Mouse (Mus musculus) kidney, postnatal 0 days (tissue): ENCODE results near the gene Cnot1. TPM values are rescaled to one million over a fixed set of nuclear protein-coding genes. Genes with fewer than 3 reads are reported as not detected.
A peak's percentile ranks its signal among the peaks of the same experiment; 100 is the strongest.

Source experiments
- ATAC-seq: fragments of 200-750 bp; cut with Nextera tagmentation; replicated peaks from 2 replicates; pipeline ENCODE4 v1.8.0; 2017; ENCODE audit warnings: low read depth, moderate number of reproducible peaks, moderate TSS enrichment, moderate library complexity; ENCODE audit not compliant: low FRiP score
- DNase-seq: peaks from one replicate; pipeline ENCODE4 v3.0.0-alpha.2; 2016; ENCODE audit warnings: low spot score
- H3K27ac ChIP-seq: fragments of 300-500 bp; sonication (generic); 2 replicates; pipeline ENCODE4 v1.5.1; 2014; ENCODE audit warnings: mild to moderate bottlenecking
- H3K27me3 ChIP-seq: fragments of 300-500 bp; sonication (generic); 2 replicates; pipeline ENCODE4 v1.6.1; 2014; ENCODE audit warnings: low read length, mixed read lengths; ENCODE audit not compliant: insufficient read depth
- H3K36me3 ChIP-seq: fragments of 300-500 bp; sonication (generic); 2 replicates; pipeline ENCODE4 v1.6.1; 2014; ENCODE audit warnings: low read length, mixed read lengths; ENCODE audit not compliant: insufficient read depth
- H3K4me1 ChIP-seq: fragments of 300-500 bp; sonication (generic); replicated peaks from 2 replicates; pipeline ENCODE4 v1.6.1; 2014; ENCODE audit warnings: antibody characterized with exemption, low read length, mixed read lengths; ENCODE audit not compliant: insufficient read depth
- H3K4me2 ChIP-seq: fragments of 300-500 bp; sonication (generic); 2 replicates; pipeline ENCODE4 v1.6.1; 2014; ENCODE audit warnings: mild to moderate bottlenecking, low read length, moderate library complexity, mixed read lengths
- H3K4me3 ChIP-seq: fragments of 300-500 bp; sonication (generic); replicated peaks from 2 replicates; pipeline ENCODE4 v1.5.1; 2014; ENCODE audit warnings: low read depth, low read length
- H3K9ac ChIP-seq: fragments of 300-500 bp; sonication (generic); 2 replicates; pipeline ENCODE4 v1.6.1; 2014; ENCODE audit warnings: low read depth, low read length
- H3K9me3 ChIP-seq: fragments of 300-500 bp; sonication (generic); replicated peaks from 2 replicates; pipeline ENCODE4 v1.6.1; 2016; ENCODE audit warnings: low read length, inconsistent platforms, mixed read lengths
- CTCF ChIP-seq: IDR thresholded peaks from 2 replicates; pipeline ENCODE4 v1.5.1; 2016; ENCODE audit warnings: antibody characterized with exemption, low read depth, mild to moderate bottlenecking, moderate library complexity
- WGBS: fragments of 180-500 bp; shearing (Covaris S2); extraction: QIAGEN DNeasy Blood & Tissue Kit; methylation state at CpG from one replicate; pipeline ENCODE4 v1.1.7; 2014; 5-methylcytosine and 5-hydroxymethylcytosine counted together
- polyA plus RNA-seq: library from polyadenylated mRNA; unstranded; fragments of >200 nt; fragmentation: Nextera tagmentation; extraction: Ambion mirVana; gene quantifications from 2 replicates; pipeline ENCODE4 v1.2.1, GENCODE M21; 2015

Gene Cnot1
- polyA plus RNA-seq: 28.7 and 34.9 TPM in 2 replicates

- under 1% methylated on average over 44 of the region's 44 CpGs for WGBS
Observed at GRCm38 (mm10) chr8:95807331-95807843, at the start of gene Cnot1. Cnot1 (minus strand) TSS chr8:95807464.

GRCm38 (mm10) chr8:95854174-95854573 lies 46.9 kb upstream of the Cnot1 start:
- 82% methylated on average over 6 of the region's 6 CpGs for WGBS
- Histone ChIP-seq H3K27me3 (no peaks in the 10 kb centered on the region), H3K4me3 (no peak overlapping the region), H3K9ac (no peak overlapping the region), H3K4me2 (no peak overlapping the region), H3K4me1 (peaks cover 8% of the 10 kb centered on the region; the same call in 1 of the 2 replicates), H3K27ac (no peak overlapping the region), H3K36me3 (no peaks in the 10 kb centered on the region), H3K9me3 (no peaks in the 10 kb centered on the region)
- DNase-seq (no peak), ATAC-seq (no peak)
- no peak for TF ChIP-seq CTCF

More at GRCm38 (mm10) chr8:95807331-95807843, at the start of gene Cnot1:
- Histone ChIP-seq H3K9ac (peak within 1 kb of the TSS; percentile 98), H3K27ac (peak within 1 kb of the TSS; percentile 97), H3K36me3 (no peaks in the 10 kb centered on the region), H3K27me3 (no peaks in the 10 kb centered on the region), H3K4me3 (peak within 1 kb of the TSS; percentile 100), H3K4me2 (peak within 1 kb of the TSS; percentile 89), H3K9me3 (no peaks in the 10 kb centered on the region), H3K4me1 (peaks cover 14% of the 10 kb centered on the region)
- DNase-seq (peak; percentile 99), ATAC-seq (peak; percentile 97)
- no peak for TF ChIP-seq CTCF

- DNase-seq (peak; percentile 93), ATAC-seq (peak; percentile 96)
- TF ChIP-seq CTCF: no peak
- H3K27me3 ChIP-seq: no peaks in the 10 kb centered on the region
- H3K4me3 ChIP-seq: peak within 1 kb of the TSS; percentile 51
- WGBS: 11% methylated on average over 22 of the region's 22 CpGs
- H3K27ac ChIP-seq: peak within 1 kb of the TSS; percentile 47; the same call in 1 of the 2 replicates
- peaks cover 4% of the 10 kb centered on the region; the same call in 1 of the 2 replicates for H3K36me3 ChIP-seq
- peaks cover 8% of the 10 kb centered on the region; the same call in 1 of the 2 replicates for H3K4me1 ChIP-seq
- peak within 1 kb of the TSS; percentile 58; the same call in 1 of the 2 replicates for H3K9ac ChIP-seq
- no peaks in the 10 kb centered on the region for H3K9me3 ChIP-seq
- peak within 1 kb of the TSS; percentile 74 for H3K4me2 ChIP-seq
Observed at GRCm38 (mm10) chr8:95853102-95853843, 46.0 kb upstream of the Cnot1 start, which contains the start of gene Slc38a7. Slc38a7 (minus strand) TSS chr8:95853539.

- H3K27ac ChIP-seq: peak overlapping the region; percentile 34; the same call in 1 of the 2 replicates
- DNase-seq: peak; percentile 37
- no peak for ATAC-seq
Observed at GRCm38 (mm10) chr8:95852290-95852689, 45.0 kb upstream of the Cnot1 start.

GRCm38 (mm10) chr8:95850326-95850725 lies 43.1 kb upstream of the Cnot1 start:
- no peak overlapping the region for H3K27ac ChIP-seq
- H3K4me1 ChIP-seq: peaks cover 8% of the 10 kb centered on the region; the same call in 1 of the 2 replicates
- H3K9ac ChIP-seq: no peak overlapping the region
- no peak for TF ChIP-seq CTCF
- no peak overlapping the region for H3K4me2 ChIP-seq
- no peak for ATAC-seq
- H3K9me3 ChIP-seq: no peaks in the 10 kb centered on the region
- H3K4me3 ChIP-seq: no peak overlapping the region
- WGBS: 95% methylated on average over 2 of the region's 2 CpGs
- no peak for DNase-seq
- no peaks in the 10 kb centered on the region for H3K27me3 ChIP-seq
- H3K36me3 ChIP-seq: peaks cover 8% of the 10 kb centered on the region; the same call in 1 of the 2 replicates

More at GRCm38 (mm10) chr8:95852290-95852689, 45.0 kb upstream of the Cnot1 start:
- H3K36me3 ChIP-seq: peaks cover 4% of the 10 kb centered on the region; the same call in 1 of the 2 replicates
- peak overlapping the region; percentile 74 for H3K4me2 ChIP-seq
- no peak overlapping the region for H3K9ac ChIP-seq
- peak overlapping the region; percentile 51 for H3K4me3 ChIP-seq
- WGBS: 55% methylated on average over 4 of the region's 4 CpGs
- H3K9me3 ChIP-seq: no peaks in the 10 kb centered on the region
- peak; percentile 10; the same call in 1 of the 2 replicates for TF ChIP-seq CTCF
- no peaks in the 10 kb centered on the region for H3K27me3 ChIP-seq
- H3K4me1 ChIP-seq: peaks cover 8% of the 10 kb centered on the region; the same call in 1 of the 2 replicates

- H3K9me3 ChIP-seq: no peaks in the 10 kb centered on the region
- H3K27ac ChIP-seq: no peak overlapping the region
- no peak overlapping the region for H3K9ac ChIP-seq
- peaks cover 8% of the 10 kb centered on the region; the same call in 1 of the 2 replicates for H3K4me1 ChIP-seq
- no peak overlapping the region for H3K4me3 ChIP-seq
- ATAC-seq: no peak
- no peak overlapping the region for H3K4me2 ChIP-seq
- H3K27me3 ChIP-seq: no peaks in the 10 kb centered on the region
- WGBS: 94% methylated on average over 19 of the region's 19 CpGs
- H3K36me3 ChIP-seq: peaks cover 17% of the 10 kb centered on the region; the same call in 1 of the 2 replicates
- no peak for DNase-seq
- TF ChIP-seq CTCF: no peak
Observed at GRCm38 (mm10) chr8:95848734-95849464, 41.6 kb upstream of the Cnot1 start.
